Mouse (Mus musculus) CD4-positive, CD25-positive, alpha-beta regulatory T cell, adult 4 months (primary cell): ENCODE results near the gene Upp1. TPM values are rescaled to one million over a fixed set of nuclear protein-coding genes. Genes with fewer than 3 reads are reported as not detected.

Source experiments
- ATAC-seq: one replicate; pipeline ENCODE4 v1.8.0; 2017
- polyA plus RNA-seq, 2 experiments: library from polyadenylated mRNA; unstranded; fragments of 100-300 nt; shearing (Covaris generic); gene quantifications; one replicate each; pipeline ENCODE4 v1.2.1; 2017

Upp1 gene
- polyA plus RNA-seq, 2 experiments from 2014 or later: not detected

DNA sequence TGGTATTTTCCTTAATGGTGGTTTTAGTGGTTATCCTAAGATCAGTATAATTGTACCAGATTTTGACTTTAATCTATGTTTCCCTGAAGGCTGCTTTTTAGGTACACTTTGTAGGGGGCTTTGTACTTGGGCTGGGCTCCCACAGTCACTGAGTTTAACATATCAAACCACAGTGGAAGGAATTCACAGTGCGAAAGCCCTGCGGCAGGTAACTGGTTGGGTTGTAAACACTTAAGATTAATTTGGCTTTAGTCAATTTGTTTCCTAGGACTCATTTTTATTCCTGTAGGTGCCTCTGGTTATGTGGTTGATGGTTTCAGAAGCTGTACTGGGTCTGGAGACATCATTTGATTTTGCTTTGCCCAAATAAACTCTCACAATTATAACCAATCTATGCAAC is 49.4 kb downstream of the Upp1 start:
- no peak for ATAC-seq

DNA sequence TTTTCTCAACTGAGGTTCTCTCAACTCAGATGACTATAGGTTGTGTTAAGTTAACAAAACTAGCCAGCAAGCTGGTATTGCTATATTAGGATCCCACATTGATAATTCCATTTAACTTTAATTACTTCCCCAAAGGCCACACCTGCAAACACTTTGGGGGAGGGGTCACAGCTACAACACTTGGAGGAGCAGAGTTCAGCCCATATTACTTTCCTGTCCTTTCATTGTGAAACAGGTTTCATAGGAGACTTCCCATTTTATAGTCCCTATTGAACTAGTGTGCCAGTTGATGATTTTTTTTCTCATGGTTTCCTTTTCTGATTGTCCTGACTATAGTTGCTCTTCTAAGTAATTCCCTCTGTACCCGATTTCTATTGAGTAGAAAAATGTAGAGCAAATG is 63.6 kb downstream of the Upp1 start:
- ATAC-seq: no peak

Other genes with a start within 250 kb of the Upp1 start
- under 1 TPM; 0.11 to 0.42 TPM for gene Pkd1l1, start 144.8 kb upstream of the Upp1 start, polyA plus RNA-seq
- 1 to 10 TPM; 6.1 to 6.3 TPM for gene Hus1, start 106.9 kb upstream of the Upp1 start, polyA plus RNA-seq
- gene Gm11992, start 69.5 kb upstream of the Upp1 start, polyA plus RNA-seq: under 1 TPM in 1 of 2 experiments, not detected in 1; 0.31 TPM
- gene Sun3, start 69.1 kb upstream of the Upp1 start, polyA plus RNA-seq: not detected
- not detected for gene Abca13, start 73.8 kb downstream of the Upp1 start, polyA plus RNA-seq